Mouse (Mus musculus): ENCODE data around the gene Cdkn2aip. TPM values are rescaled to one million over a fixed set of nuclear protein-coding genes. Genes with fewer than 3 reads are reported as not detected.

Cdkn2aip gene
- polyA plus RNA-seq, 1 experiment: 5.0 TPM

DNA sequence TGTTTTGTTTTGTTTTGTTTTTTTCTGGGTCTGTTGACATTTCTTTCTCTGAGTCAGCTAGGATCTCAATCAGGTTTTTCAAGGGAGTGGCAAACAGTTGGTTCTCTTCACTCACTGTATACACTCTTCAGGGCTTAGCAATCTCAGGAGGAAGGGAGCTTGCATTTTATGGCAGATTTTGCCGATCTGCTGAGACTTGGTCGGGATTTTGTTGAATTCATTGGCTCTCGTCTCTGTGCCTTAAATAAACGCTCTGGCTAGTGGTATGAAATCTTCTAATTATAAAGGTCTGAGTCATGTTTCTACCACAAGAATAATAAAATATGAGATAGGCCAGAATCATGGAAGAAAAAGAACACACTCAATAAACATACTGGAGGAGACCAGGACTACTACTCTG is 7.9 kb upstream of the Cdkn2aip start:
- Histone ChIP-seq H3K27ac (replicated peaks; ENCODE audit: low read depth, low read length) (no peak overlapping the region), H3K4me1 (ENCODE audit: control insufficient read depth, insufficient read depth, insufficient read length, low read length) (no peaks in the 10 kb centered on the region), H3K4me3 (ENCODE audit: insufficient read depth, low read depth, low read length) (no peak overlapping the region)

- no peaks in the 10 kb centered on the region for H3K4me1 ChIP-seq (ENCODE audit: control insufficient read depth, insufficient read depth, insufficient read length, low read length)
- H3K27ac ChIP-seq (replicated peaks; ENCODE audit: low read depth, low read length): no peak overlapping the region
- no peak overlapping the region for H3K4me3 ChIP-seq (ENCODE audit: insufficient read depth, low read depth, low read length)
Observed at GRCm38 (mm10) chr8:47718641-47719040, 4.9 kb upstream of the Cdkn2aip start.

- no peaks in the 10 kb centered on the region; the same call in 1 of the 2 replicates for H3K4me1 ChIP-seq (ENCODE audit: control insufficient read depth, insufficient read depth, insufficient read length, low read length)
- peak overlapping the region; percentile 72 for H3K27ac ChIP-seq (replicated peaks; ENCODE audit: low read depth, low read length)
- H3K4me3 ChIP-seq (ENCODE audit: insufficient read depth, low read depth, low read length): peak overlapping the region; percentile 99
Observed at GRCm38 (mm10) chr8:47713171-47713663, 515 bp downstream of the Cdkn2aip start.

DNA sequence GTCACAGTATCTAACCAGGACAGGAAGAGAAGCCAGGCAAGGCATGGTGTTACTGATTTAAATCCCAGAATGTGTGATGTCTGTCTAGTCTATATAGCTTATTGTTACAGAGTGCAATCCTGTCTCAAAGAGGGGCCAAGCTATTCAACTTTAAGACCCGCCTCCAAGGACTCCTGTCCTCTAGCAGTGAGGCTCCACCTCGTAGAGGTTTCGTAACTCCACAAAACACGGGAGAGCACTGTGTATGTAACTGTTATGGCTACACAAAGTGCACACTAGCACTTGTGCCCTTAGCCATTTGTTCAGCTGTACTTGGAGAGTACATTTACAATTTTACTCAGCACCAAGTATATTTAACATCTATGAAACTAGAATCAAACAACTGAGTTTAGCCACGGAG is 5.6 kb downstream of the Cdkn2aip start:
- no peak overlapping the region for H3K4me3 ChIP-seq (ENCODE audit: insufficient read depth, low read depth, low read length)
- no peaks in the 10 kb centered on the region; the same call in 1 of the 2 replicates for H3K4me1 ChIP-seq (ENCODE audit: control insufficient read depth, insufficient read depth, insufficient read length, low read length)
- H3K27ac ChIP-seq (replicated peaks; ENCODE audit: low read depth, low read length): no peak overlapping the region

DNA sequence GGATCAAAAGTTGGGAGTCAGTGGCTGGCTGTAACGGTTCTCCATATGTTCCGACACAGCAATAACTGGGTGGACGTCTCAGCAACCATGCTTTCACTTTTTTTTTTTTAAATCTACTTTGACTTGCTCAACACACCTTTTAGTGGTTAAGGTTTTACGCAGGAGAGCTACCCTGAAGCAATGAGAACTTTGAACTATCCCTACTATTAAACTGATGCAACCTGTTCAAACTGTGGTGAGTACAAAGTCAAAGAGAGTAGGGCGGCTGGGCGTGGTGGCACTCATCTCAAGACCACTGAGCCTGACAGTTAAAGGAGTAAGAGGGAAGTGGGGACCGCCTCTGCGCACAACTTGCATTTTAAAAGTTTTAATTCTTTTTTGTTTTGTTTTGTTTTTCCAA is 7.0 kb downstream of the Cdkn2aip start:
- Histone ChIP-seq H3K27ac (replicated peaks; ENCODE audit: low read depth, low read length) (no peak overlapping the region), H3K4me1 (ENCODE audit: control insufficient read depth, insufficient read depth, insufficient read length, low read length) (no peaks in the 10 kb centered on the region), H3K4me3 (ENCODE audit: insufficient read depth, low read depth, low read length) (no peak overlapping the region)

DNA sequence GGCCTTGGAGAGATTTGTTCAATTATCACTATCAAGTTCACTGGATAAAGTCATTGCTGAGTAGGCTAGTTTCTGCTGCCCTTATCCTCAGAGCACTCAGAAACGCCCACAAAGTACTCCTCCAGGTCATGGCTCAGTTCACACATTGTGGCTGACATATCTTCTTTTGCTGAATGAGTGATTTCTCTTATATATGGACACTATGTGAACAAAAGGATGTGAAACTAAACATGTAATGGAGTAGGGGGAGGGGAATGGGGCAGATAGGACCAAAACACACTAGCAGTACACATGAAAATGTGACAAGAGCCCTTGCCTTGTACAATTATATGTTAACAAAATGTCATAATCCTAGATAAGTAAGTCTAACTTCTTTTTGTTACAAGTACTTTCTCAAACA is 11.4 kb downstream of the Cdkn2aip start:
- H3K4me3 ChIP-seq (ENCODE audit: insufficient read depth, low read depth, low read length): no peak overlapping the region
- H3K27ac ChIP-seq (replicated peaks; ENCODE audit: low read depth, low read length): no peak overlapping the region
- H3K4me1 ChIP-seq (ENCODE audit: control insufficient read depth, insufficient read depth, insufficient read length, low read length): no peaks in the 10 kb centered on the region

- H3K27ac ChIP-seq (replicated peaks; ENCODE audit: low read depth, low read length): no peak overlapping the region
- H3K4me3 ChIP-seq (ENCODE audit: insufficient read depth, low read depth, low read length): no peak overlapping the region
- H3K4me1 ChIP-seq (ENCODE audit: control insufficient read depth, insufficient read depth, insufficient read length, low read length): no peaks in the 10 kb centered on the region
Observed at GRCm38 (mm10) chr8:47697696-47698095, 16.0 kb downstream of the Cdkn2aip start.

DNA sequence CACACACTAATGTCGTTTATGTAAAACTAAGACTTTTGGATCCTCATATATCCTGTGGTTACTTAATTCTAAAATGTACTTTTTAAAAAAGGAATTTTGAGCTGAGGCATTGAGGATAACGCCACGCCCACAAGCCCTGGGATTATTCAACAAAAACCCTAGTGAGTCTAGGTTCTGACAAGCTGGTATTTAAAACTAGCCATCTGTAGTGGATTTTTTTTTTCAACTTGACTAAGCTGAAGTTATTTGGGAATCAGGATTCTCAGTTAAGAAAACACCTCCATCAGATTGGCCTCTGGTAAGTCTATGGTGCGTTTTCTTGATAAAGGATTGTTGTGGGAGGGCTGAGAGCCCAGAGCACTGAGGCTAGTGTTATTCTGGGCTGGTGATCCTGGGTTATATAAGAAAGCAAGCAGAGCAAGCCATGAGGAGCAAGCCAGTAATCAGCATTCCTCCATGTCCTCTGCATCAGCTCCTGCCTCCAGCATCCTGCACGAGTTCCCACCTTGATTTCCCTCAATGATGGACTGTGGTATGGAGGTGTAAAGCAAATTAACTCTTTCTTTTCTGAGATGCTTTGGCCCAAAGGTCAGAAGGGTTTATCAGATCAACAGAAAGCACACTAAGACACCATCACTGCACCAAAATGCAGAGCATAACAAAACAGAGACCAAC is 18.2 kb downstream of the Cdkn2aip start:
- no peak overlapping the region for H3K27ac ChIP-seq (replicated peaks; ENCODE audit: low read depth, low read length)
- H3K4me3 ChIP-seq (ENCODE audit: insufficient read depth, low read depth, low read length): no peak overlapping the region
- H3K4me1 ChIP-seq (ENCODE audit: control insufficient read depth, insufficient read depth, insufficient read length, low read length): no peaks in the 10 kb centered on the region

GRCm38 (mm10) chr8:47693119-47693518 is 20.6 kb downstream of the Cdkn2aip start:
- Histone ChIP-seq H3K27ac (replicated peaks; ENCODE audit: low read depth, low read length) (no peak overlapping the region), H3K4me3 (ENCODE audit: insufficient read depth, low read depth, low read length) (no peak overlapping the region), H3K4me1 (ENCODE audit: control insufficient read depth, insufficient read depth, insufficient read length, low read length) (no peaks in the 10 kb centered on the region)

DNA sequence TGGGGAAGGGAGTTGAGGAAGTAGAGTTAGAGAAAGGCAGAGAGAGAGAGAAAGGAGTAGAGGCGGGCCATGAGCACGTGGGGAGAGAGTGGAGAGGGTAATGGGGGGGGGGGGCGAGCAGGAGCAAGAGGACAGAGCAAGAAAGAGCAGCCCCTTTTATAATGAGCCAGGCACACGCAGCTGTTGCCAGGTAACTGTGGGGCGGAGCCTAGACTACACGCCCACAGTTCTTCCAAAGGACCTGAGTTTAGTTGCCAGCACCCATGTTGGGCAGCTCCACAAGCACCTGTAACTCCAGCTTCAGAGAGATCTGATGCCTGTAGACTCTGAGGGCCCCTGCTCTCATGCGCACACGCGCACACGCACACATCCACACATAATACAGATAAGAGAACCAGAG is 21.9 kb downstream of the Cdkn2aip start:
- H3K27ac ChIP-seq (replicated peaks; ENCODE audit: low read depth, low read length): no peak overlapping the region
- no peaks in the 10 kb centered on the region for H3K4me1 ChIP-seq (ENCODE audit: control insufficient read depth, insufficient read depth, insufficient read length, low read length)
- no peak overlapping the region for H3K4me3 ChIP-seq (ENCODE audit: insufficient read depth, low read depth, low read length)

GRCm38 (mm10) chr8:47691303-47691702 is 22.4 kb downstream of the Cdkn2aip start:
- Histone ChIP-seq H3K27ac (replicated peaks; ENCODE audit: low read depth, low read length) (peak overlapping the region; percentile 30), H3K4me3 (ENCODE audit: insufficient read depth, low read depth, low read length) (no peak overlapping the region)

GRCm38 (mm10) chr8:47690674-47691078 is 23.1 kb downstream of the Cdkn2aip start:
- Histone ChIP-seq H3K27ac (replicated peaks; ENCODE audit: low read depth, low read length) (peak overlapping the region; percentile 30), H3K4me1 (ENCODE audit: control insufficient read depth, insufficient read depth, insufficient read length, low read length) (no peaks in the 10 kb centered on the region), H3K4me3 (ENCODE audit: insufficient read depth, low read depth, low read length) (peak overlapping the region; percentile 39)

More at GRCm38 (mm10) chr8:47691303-47691702, 22.4 kb downstream of the Cdkn2aip start:
- no peaks in the 10 kb centered on the region for H3K4me1 ChIP-seq (ENCODE audit: control insufficient read depth, insufficient read depth, insufficient read length, low read length)

GRCm38 (mm10) chr8:47689704-47690326 is 23.9 kb downstream of the Cdkn2aip start:
- no peak overlapping the region for H3K4me3 ChIP-seq (ENCODE audit: insufficient read depth, low read depth, low read length)

DNA sequence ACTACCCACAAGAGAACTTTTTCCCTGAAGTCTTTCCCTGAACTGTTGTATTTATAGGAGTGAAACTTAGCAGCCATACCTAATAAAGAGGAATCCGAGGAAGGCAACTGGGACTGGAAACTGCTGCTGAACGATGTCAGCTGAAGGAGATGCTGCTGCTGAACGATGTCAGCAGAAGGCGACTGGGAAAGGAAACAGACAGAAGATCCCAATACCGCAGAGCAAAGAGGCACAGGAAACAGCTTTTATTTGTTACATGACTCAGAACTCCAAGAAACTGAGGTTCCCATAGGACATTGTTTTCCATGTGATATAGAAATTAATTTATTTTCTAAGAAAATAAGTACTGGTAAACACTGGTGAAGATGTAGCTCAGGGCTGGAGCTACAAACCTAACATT is 29.3 kb downstream of the Cdkn2aip start:
- H3K27ac ChIP-seq (replicated peaks; ENCODE audit: low read depth, low read length): no peak overlapping the region
- H3K4me1 ChIP-seq (ENCODE audit: control insufficient read depth, insufficient read depth, insufficient read length, low read length): no peaks in the 10 kb centered on the region
- no peak overlapping the region for H3K4me3 ChIP-seq (ENCODE audit: insufficient read depth, low read depth, low read length)

More at GRCm38 (mm10) chr8:47689704-47690326, 23.9 kb downstream of the Cdkn2aip start:
- Histone ChIP-seq H3K4me1 (ENCODE audit: control insufficient read depth, insufficient read depth, insufficient read length, low read length) (no peaks in the 10 kb centered on the region), H3K27ac (replicated peaks; ENCODE audit: low read depth, low read length) (no peak overlapping the region)

DNA sequence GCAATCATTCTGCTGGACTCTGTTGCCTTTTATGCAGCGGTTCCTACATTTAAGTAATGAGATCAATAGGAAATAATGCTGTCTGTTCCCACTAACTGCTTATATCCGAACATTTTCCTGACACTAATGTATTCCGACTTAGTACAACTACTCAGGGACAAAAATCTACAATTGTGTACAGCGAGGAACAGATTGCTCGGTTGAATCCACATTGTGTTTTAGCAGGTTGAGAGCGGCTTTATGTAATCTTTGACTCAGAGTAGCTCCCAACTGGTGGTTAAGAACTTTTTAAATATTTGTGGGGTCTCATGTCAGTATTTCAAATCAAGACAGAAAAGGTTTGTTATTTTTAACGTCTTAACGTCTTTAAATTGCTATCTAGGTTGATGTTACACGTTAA is 29.7 kb downstream of the Cdkn2aip start:
- Histone ChIP-seq H3K27ac (replicated peaks; ENCODE audit: low read depth, low read length) (no peak overlapping the region), H3K4me3 (ENCODE audit: insufficient read depth, low read depth, low read length) (no peak overlapping the region), H3K4me1 (ENCODE audit: control insufficient read depth, insufficient read depth, insufficient read length, low read length) (no peaks in the 10 kb centered on the region)

- Histone ChIP-seq H3K4me3 (ENCODE audit: insufficient read depth, low read depth, low read length) (no peak overlapping the region), H3K4me1 (ENCODE audit: control insufficient read depth, insufficient read depth, insufficient read length, low read length) (no peaks in the 10 kb centered on the region)
Observed at GRCm38 (mm10) chr8:47680306-47680705, 33.4 kb downstream of the Cdkn2aip start.

More at GRCm38 (mm10) chr8:47680306-47680705, 33.4 kb downstream of the Cdkn2aip start:
- H3K27ac ChIP-seq (replicated peaks; ENCODE audit: low read depth, low read length): no peak overlapping the region
